Mouse (Mus musculus) 3134 (cell line): ENCODE data around the gene Prl8a9.
A peak's percentile ranks its signal among the peaks of the same experiment; 100 is the strongest.

Source experiments
- DNase-seq: peaks from one replicate; pipeline ENCODE4 v3.0.0-alpha.2; 2011; ENCODE audit warnings: low spot score; ENCODE audit not compliant: insufficient read length; ENCODE audit errors: extremely low read depth

The Prl8a9 gene

GRCm38 (mm10) chr13:27564506-27564905 is at the start of gene Prl8a9:
Prl8a9 (minus strand) TSS chr13:27564606.
- no peak for DNase-seq

DNA sequence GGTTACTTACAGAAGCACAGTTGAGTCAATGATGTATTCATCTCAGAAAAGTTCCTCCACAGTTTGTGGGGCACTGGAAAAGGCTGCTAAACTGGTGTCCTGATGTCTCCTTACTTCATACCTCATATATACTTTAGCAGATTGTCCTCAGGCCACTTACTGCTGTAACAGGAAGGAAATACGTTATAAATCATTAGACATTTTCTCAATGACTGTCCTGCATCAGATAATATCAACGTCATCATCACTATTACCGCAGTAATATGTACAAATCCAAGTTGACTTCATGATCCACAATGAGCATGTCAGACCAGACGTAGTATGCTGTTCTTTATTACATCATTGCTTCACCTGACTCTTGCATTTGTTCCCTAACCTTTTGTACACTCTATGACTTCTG is 46.1 kb upstream of the Prl8a9 start, which contains the start of gene Prl7b1:
Gene Prl7b1, minus strand, starts transcription at position 101 of the 400 bp plus-strand sequence.
- DNase-seq: no peak

DNA sequence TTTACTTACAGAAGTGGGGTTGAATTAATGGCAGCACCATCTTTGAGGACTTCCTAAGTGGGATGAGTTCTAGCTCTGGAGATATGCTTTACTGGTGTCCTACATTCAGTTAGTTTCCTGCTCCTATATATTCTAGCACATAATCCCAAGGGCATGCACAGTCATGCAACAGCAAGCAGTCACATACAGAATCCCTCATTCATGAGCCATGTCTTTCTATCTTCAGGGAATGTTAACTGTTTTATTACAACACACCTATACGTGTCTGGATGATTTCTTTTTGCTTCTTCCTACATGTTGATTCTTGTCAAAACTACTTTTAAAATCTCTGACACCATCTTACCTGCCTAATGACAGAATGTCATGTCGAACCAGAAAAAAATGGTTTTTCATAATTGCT is 17.7 kb upstream of the Prl8a9 start, which contains the start of gene Prl8a1:
Gene Prl8a1, minus strand, starts transcription at position 101 of the 400 bp plus-strand sequence.
- DNase-seq: no peak

GRCm38 (mm10) chr13:27553336-27553735 is 11.1 kb downstream of the Prl8a9 start:
- peak; percentile 37 for DNase-seq

GRCm38 (mm10) chr13:27523156-27523555 is 41.2 kb downstream of the Prl8a9 start:
- no peak for DNase-seq

DNA sequence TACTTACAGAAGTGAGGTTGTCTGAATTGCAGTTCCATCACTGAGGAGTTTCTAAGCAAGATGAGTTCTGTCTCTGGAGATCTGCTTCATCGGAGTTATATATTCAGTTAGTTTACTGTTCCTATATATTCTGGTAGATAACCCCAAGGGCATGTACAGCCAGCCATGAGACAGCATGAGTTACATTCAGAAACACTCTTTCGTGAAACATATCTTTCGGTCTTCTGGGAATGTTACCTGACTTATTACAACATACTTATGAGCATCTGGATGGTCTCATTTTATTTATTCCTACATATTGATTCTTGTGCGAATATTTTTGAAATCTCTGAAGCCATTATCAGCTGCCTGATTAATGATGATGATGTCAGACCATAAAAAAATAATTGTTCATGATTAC is 51.3 kb downstream of the Prl8a9 start, which contains the start of gene Prl8a8:
Gene Prl8a8, minus strand, starts transcription at position 101 of the 400 bp plus-strand sequence.
- DNase-seq: no peak
